Comparison of ENCODE assay signal across 14 mouse cellular contexts in the genomic region with DNA sequence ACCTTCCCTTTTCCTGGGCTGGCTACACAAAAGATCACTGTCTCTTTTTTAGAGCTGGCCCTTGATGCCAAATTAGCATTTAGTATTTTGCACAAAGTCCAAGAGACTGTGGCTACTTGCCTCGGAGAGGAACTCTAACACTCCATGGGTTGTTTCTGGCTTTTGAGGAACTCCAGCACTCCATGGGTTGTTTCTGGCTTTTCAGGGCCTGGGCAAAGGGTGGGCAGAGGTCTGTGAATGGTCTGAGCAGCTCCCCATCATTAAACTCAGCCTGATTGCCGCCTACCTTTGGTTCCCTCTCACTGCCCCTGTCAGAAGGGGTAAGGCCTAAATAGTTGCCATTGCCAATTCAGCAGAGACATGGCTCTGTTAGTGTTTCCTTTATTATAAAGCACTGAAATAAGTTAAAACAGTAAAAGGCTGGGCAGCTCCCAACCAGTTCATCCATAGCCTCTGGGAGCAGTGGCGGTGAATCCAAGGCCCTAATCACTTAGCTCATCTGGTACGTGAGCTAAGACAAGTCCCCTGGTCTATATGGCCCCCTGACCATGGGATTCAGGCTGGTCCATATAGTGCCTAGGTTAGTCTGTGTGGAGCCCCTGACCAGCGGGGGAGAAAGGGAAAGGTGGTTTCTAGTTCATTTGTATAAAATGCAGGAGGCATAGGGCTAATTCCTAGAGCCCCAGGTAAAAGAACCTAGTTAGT. TPM values are rescaled to one million over a fixed set of nuclear protein-coding genes. Genes with fewer than 3 reads are reported as not detected.
"Had no signal": no experiment of that assay in that cellular context is flagged by ENCODE, and none has a peak within 500 bp of the region (broad histone marks: within the 10 kb centered on the region; RNA-seq: fewer than 3 reads in every experiment).

No protein-coding gene starts in this region.

- H3K27me3 ChIP-seq: kidney, embryonic 15.5 days; limb, embryonic 15.5 days; liver, embryonic 12.5 days; megakaryocyte, embryonic 14.5 days; midbrain, embryonic 12.5 days had no signal

- H3K4me3 ChIP-seq: kidney, embryonic 15.5 days; limb, embryonic 15.5 days; liver, embryonic 12.5 days; midbrain, embryonic 12.5 days had no signal

- H3K9me3 ChIP-seq: megakaryocyte, embryonic 14.5 days had no signal

- DNase-seq: kidney, postnatal 14 days; layer of hippocampus, adult 9-11 months; layer of hippocampus, postnatal 36 days; lung, embryonic 14.5 days; lung, postnatal 10 days; right cerebral cortex, adult 18-20 months; right cerebral cortex, postnatal 25 days; thymus, postnatal 4 days had no signal

- ATAC-seq: liver, embryonic 12.5 days had no signal

- H3K4me2 ChIP-seq: kidney, embryonic 15.5 days; limb, embryonic 15.5 days; liver, embryonic 12.5 days; lung, embryonic 14.5 days; midbrain, embryonic 12.5 days had no signal

- H3K9ac ChIP-seq: kidney, embryonic 15.5 days; limb, embryonic 15.5 days; liver, embryonic 12.5 days; lung, embryonic 14.5 days; midbrain, embryonic 12.5 days had no signal

- H3K27ac ChIP-seq: limb, embryonic 15.5 days; liver, embryonic 12.5 days; macrophage; midbrain, embryonic 12.5 days had no signal

RNA-seq across cellular contexts. Expression of gene Gm29609, which starts 19.1 kb away (rescaled TPM):
- polyA plus RNA-seq: macrophage had no signal
